Mouse (Mus musculus): Measurements from ENCODE around the gene Hoga1. TPM values are rescaled to one million over a fixed set of nuclear protein-coding genes. Genes with fewer than 3 reads are reported as not detected.

Hoga1 gene
- polyA plus RNA-seq, 1 experiment: 1.7 TPM

DNA sequence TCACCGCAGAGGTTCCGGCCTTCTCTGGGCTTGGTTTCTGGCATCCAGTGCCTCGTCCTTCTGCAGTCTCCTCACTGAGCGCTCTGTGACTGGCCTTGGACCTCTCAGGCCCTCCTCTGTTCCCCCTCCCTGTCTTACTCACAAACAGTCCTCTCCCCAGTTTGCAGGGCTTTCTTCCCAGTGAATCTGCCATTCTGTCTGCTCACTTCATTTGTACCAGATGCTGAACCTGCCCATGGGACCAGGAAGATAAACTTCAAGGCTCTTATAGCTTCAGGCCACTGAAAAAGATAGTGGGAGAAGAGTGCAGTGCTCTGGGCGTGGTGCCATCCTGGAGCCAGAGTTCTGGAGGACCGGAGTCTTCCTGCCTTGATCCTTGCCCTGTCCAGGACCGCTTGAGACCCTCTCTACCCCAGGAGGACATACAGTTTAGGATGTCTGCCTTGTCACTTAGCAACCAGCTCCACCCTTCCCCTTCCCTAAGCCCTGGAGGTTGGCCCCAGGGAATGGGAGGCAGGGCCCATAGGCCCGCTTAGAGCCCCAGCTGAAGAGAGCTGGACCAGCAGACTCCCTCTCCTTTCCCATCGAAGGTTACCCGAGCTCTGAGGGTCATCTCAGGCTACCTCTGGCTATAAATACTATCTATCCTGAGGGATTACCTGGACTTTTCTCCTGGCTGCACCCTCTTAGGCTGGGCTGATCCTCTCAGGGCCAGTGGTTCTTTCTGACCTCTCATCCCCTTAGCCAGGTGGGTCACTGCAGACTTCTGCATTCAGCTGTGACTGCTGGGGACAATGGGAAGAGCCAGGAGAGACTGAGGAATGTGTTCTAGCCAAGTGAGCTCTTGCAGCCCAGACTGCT lies 23.5 kb upstream of the Hoga1 start:
- H3K4me3 ChIP-seq (ENCODE audit: insufficient read depth, low read length): no peak overlapping the region
- peak overlapping the region; percentile 96 for H3K27ac ChIP-seq (ENCODE audit: insufficient read depth, low read length)
- TF ChIP-seq CTCF (IDR thresholded peaks at IDR 0.05; ENCODE audit: borderline replicate concordance, insufficient read depth, low read length) (no peak), POLR2A (IDR thresholded peaks at IDR 0.05; ENCODE audit: low read depth, low read length) (0 out of 2 replicates have a peak, but pooled peaks have one; percentile 29)
- H3K4me1 ChIP-seq (ENCODE audit: control insufficient read depth, insufficient read depth, low read length): peaks cover 31% of the 10 kb centered on the region

GRCm38 (mm10) chr19:42022542-42022848 lies 22.9 kb upstream of the Hoga1 start:
- peak overlapping the region; percentile 96 for H3K27ac ChIP-seq (ENCODE audit: insufficient read depth, low read length)
- H3K4me3 ChIP-seq (ENCODE audit: insufficient read depth, low read length): no peak overlapping the region
- H3K4me1 ChIP-seq (ENCODE audit: control insufficient read depth, insufficient read depth, low read length): peaks cover 29% of the 10 kb centered on the region
- TF ChIP-seq CTCF (IDR thresholded peaks at IDR 0.05; ENCODE audit: borderline replicate concordance, insufficient read depth, low read length) (no peak), POLR2A (IDR thresholded peaks at IDR 0.05; ENCODE audit: low read depth, low read length) (peak; percentile 27; the same call in 1 of the 2 replicates)

GRCm38 (mm10) chr19:42026158-42026557 lies 19.3 kb upstream of the Hoga1 start:
- H3K4me3 ChIP-seq (ENCODE audit: insufficient read depth, low read length): no peak overlapping the region
- peak; percentile 97 for TF ChIP-seq CTCF (IDR thresholded peaks at IDR 0.05; ENCODE audit: borderline replicate concordance, insufficient read depth, low read length)
- TF ChIP-seq POLR2A (IDR thresholded peaks at IDR 0.05; ENCODE audit: low read depth, low read length): no peak

DNA sequence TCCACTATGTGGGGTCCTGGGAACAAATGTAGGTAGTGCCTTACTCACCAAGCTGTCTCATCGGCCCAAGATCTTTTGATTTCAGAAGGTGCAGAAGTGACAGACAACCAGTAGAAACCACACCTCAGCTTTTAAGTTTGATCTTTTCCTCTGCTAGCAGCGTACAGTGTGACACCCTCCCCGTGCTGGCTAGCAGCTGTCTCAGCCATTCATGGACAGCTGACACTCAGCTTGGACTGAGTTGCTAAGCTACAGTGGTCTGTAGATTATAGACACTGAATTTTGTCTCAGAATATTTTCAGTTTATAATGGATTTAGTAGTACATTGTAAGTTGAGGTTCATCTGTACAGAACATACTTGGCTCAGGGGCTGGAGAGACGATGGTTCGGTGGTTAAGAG lies 14.3 kb upstream of the Hoga1 start:
- Histone ChIP-seq H3K27ac (ENCODE audit: insufficient read depth, low read length) (no peak overlapping the region), H3K4me3 (ENCODE audit: insufficient read depth, low read length) (no peak overlapping the region), H3K4me1 (ENCODE audit: control insufficient read depth, insufficient read depth, low read length) (peaks cover 7% of the 10 kb centered on the region)
- TF ChIP-seq CTCF (IDR thresholded peaks at IDR 0.05; ENCODE audit: borderline replicate concordance, insufficient read depth, low read length): no peak
- no peak for TF ChIP-seq POLR2A (IDR thresholded peaks at IDR 0.05; ENCODE audit: low read depth, low read length)

More at GRCm38 (mm10) chr19:42026158-42026557, 19.3 kb upstream of the Hoga1 start:
- H3K4me1 ChIP-seq (ENCODE audit: control insufficient read depth, insufficient read depth, low read length): peaks cover 24% of the 10 kb centered on the region
- H3K27ac ChIP-seq (ENCODE audit: insufficient read depth, low read length): no peak overlapping the region

- H3K4me3 ChIP-seq (ENCODE audit: insufficient read depth, low read length): no peak overlapping the region
- H3K27ac ChIP-seq (ENCODE audit: insufficient read depth, low read length): no peak overlapping the region
- TF ChIP-seq CTCF (IDR thresholded peaks at IDR 0.05; ENCODE audit: borderline replicate concordance, insufficient read depth, low read length): no peak
- no peak for TF ChIP-seq POLR2A (IDR thresholded peaks at IDR 0.05; ENCODE audit: low read depth, low read length)
- peaks cover 7% of the 10 kb centered on the region for H3K4me1 ChIP-seq (ENCODE audit: control insufficient read depth, insufficient read depth, low read length)
Observed at GRCm38 (mm10) chr19:42033611-42034010, 11.8 kb upstream of the Hoga1 start.

- Histone ChIP-seq H3K27ac (ENCODE audit: insufficient read depth, low read length) (peak overlapping the region; percentile 19; the same call in 1 of the 2 replicates), H3K4me3 (ENCODE audit: insufficient read depth, low read length) (no peak overlapping the region), H3K4me1 (ENCODE audit: control insufficient read depth, insufficient read depth, low read length) (peaks cover 7% of the 10 kb centered on the region)
- TF ChIP-seq POLR2A (IDR thresholded peaks at IDR 0.05; ENCODE audit: low read depth, low read length) (no peak), CTCF (IDR thresholded peaks at IDR 0.05; ENCODE audit: borderline replicate concordance, insufficient read depth, low read length) (no peak)
Observed at GRCm38 (mm10) chr19:42034146-42034775, 11.1 kb upstream of the Hoga1 start.

- peak overlapping the region; percentile 19; the same call in 1 of the 2 replicates for H3K27ac ChIP-seq (ENCODE audit: insufficient read depth, low read length)
Observed at GRCm38 (mm10) chr19:42034881-42035455, 10.4 kb upstream of the Hoga1 start.

GRCm38 (mm10) chr19:42035456-42036248 lies 9.8 kb upstream of the Hoga1 start, which contains the start of gene Ankrd2:
Gene Ankrd2 (plus strand): TSS chr19:42036000.
- TF ChIP-seq CTCF (IDR thresholded peaks at IDR 0.05; ENCODE audit: borderline replicate concordance, insufficient read depth, low read length) (peak; percentile 84), POLR2A (IDR thresholded peaks at IDR 0.05; ENCODE audit: low read depth, low read length) (no peak)
- Histone ChIP-seq H3K27ac (ENCODE audit: insufficient read depth, low read length) (peak within 1 kb of the TSS; percentile 19; the same call in 1 of the 2 replicates), H3K4me1 (ENCODE audit: control insufficient read depth, insufficient read depth, low read length) (peaks cover 5% of the 10 kb centered on the region), H3K4me3 (ENCODE audit: insufficient read depth, low read length) (no peak within 1 kb of the TSS)

More at GRCm38 (mm10) chr19:42034881-42035455, 10.4 kb upstream of the Hoga1 start:
- TF ChIP-seq CTCF (IDR thresholded peaks at IDR 0.05; ENCODE audit: borderline replicate concordance, insufficient read depth, low read length): no peak
- TF ChIP-seq POLR2A (IDR thresholded peaks at IDR 0.05; ENCODE audit: low read depth, low read length): no peak
- H3K4me1 ChIP-seq (ENCODE audit: control insufficient read depth, insufficient read depth, low read length): peaks cover 7% of the 10 kb centered on the region
- H3K4me3 ChIP-seq (ENCODE audit: insufficient read depth, low read length): no peak overlapping the region

GRCm38 (mm10) chr19:42036357-42036756 lies 9.1 kb upstream of the Hoga1 start:
- Histone ChIP-seq H3K4me3 (ENCODE audit: insufficient read depth, low read length) (no peak overlapping the region), H3K4me1 (ENCODE audit: control insufficient read depth, insufficient read depth, low read length) (no peaks in the 10 kb centered on the region; the same call in 1 of the 2 replicates), H3K27ac (ENCODE audit: insufficient read depth, low read length) (no peak overlapping the region)
- TF ChIP-seq POLR2A (IDR thresholded peaks at IDR 0.05; ENCODE audit: low read depth, low read length) (no peak), CTCF (IDR thresholded peaks at IDR 0.05; ENCODE audit: borderline replicate concordance, insufficient read depth, low read length) (no peak)

Measured in embryonic fibroblast, embryonic 13.5 days (primary cell).